Mouse (Mus musculus): Measurements from ENCODE around the gene Clcnka.

Gene Clcnka

DNA sequence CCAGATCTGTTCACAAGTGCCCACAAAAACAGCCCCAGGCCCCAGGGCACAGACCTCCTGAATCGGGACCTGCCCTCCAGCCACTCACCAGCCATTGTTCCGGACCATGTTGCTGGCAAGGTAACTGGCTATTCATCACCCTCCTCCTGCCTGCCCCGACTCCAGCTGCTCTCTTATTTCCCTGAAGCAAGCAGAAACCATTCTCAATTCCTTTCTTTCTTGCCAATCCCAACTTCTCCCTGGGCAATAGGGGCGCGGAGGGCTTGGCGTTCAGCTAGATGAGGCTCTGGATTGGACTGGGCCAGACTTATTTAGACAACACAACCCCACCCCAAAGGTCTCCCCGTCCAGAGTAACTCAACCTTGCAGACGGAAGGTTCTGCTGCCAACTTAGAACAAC lies 18.9 kb downstream of the Clcnka start:
- no peak for DNase-seq (ENCODE audit: low read depth)

- peak; percentile 45 for DNase-seq (ENCODE audit: low read depth)
These were observed 26.1 kb downstream of the Clcnka start for GRCm38 (mm10) chr4:141372426-141372825.

GRCm38 (mm10) chr4:141367997-141368791 lies 30.3 kb downstream of the Clcnka start, which contains the start of gene Fam131c:
Fam131c (plus strand) TSS chr4:141368220.
- no peak for DNase-seq (ENCODE audit: low read depth)

GRCm38 (mm10) chr4:141365876-141366275 lies 32.6 kb downstream of the Clcnka start:
- DNase-seq (ENCODE audit: low read depth) = peak; percentile 38

- DNase-seq (ENCODE audit: low read depth) = no peak
These were observed 33.4 kb downstream of the Clcnka start for GRCm38 (mm10) chr4:141365126-141365525.

DNA sequence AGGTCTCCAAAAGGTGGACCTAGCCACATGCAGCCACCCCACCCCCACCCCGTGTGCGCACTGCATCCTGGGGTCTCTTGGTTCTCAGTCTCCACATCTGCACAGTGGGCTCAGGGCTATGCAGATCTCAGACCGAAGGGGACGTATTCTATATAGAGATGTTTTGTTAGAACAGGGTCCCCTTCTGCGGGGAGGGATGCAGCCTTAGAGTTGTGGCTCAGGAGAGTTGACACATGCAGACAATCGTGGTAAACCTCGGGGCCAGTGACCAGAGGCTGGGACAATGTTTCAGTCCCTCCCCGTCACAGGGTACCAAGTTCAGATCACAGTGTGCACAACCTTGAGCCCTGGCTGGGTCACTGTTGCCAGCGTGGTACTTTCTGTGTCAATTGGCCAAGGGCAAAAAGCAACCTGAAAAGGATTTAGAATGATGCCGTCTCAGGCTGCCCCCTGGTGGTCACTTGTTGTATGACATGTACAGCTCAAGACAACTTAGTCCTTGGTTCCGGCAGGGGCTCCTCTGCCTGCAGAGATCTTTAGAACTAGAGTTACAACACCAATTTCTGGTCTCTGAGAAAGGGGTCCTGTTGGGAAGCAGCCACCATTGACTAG lies 35.5 kb downstream of the Clcnka start:
- peak; percentile 85 for DNase-seq (ENCODE audit: low read depth)

- peak; percentile 67 for DNase-seq (ENCODE audit: low read depth)
These were observed 37.7 kb downstream of the Clcnka start for GRCm38 (mm10) chr4:141360846-141361245.

DNA sequence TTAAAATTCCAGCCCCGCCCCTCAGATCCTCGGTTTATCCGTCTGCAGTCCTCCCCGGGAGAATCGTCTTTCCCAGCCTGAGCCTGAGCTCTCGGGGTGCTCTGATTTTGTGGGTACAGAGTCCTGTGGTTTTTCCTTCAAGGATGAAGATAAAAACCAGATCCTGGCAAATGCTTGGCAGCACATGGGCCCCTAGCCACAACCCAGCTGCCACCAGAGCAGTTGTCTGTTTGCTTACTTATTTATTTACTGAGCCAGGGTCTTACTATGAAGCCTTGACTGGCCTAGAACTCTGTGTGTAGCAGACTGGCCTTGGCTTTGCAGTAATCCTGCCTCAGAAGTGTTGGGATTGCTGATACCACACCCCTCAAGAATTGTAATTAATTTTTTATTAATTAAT lies 39.3 kb downstream of the Clcnka start:
- no peak for DNase-seq (ENCODE audit: low read depth)

DNA sequence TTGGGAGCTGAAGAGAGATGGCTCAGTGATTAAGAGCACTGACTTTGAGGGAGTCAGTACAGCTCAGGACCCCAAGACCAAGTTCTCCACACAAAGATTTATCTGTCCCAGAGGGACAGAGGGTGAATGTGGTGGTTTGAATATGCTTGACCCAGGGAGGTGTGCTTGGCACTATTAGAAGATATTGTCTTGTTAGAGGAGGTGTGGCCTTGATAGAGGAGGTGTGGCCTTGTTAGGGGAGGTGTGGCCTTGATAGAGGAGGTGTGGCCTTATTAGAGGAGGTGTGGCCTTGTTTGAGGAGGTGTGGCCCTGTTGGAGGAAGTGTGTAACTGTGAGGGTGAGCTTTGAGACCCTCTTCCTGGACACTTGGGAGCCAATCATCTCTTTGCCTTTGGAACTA lies 40.7 kb downstream of the Clcnka start:
- no peak for DNase-seq (ENCODE audit: low read depth)

GRCm38 (mm10) chr4:141353868-141354267 lies 44.7 kb downstream of the Clcnka start:
- DNase-seq (ENCODE audit: low read depth) = no peak

- no peak for DNase-seq (ENCODE audit: low read depth)
These were observed 45.5 kb downstream of the Clcnka start for GRCm38 (mm10) chr4:141352986-141353385.

DNA sequence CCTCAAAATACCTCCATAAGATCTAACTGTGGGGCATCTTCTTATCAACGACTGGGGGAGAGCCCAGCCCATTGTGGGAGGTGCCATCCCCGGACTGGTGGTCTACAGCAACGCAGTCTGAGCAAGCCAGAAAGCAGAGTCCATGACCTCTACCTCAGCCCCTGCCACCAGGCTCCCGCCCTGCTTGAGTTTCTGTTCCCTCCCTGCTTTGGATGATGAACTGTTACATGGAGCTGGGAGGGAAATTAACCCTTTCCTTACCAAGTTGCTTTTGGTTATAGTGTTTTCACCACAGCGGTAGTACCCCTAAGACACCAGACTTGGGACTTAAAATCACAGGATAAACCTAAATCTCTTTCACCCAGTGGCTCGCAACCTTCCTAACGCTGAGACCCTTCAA lies 46.6 kb downstream of the Clcnka start:
- no peak for DNase-seq (ENCODE audit: low read depth)

GRCm38 (mm10) chr4:141350015-141350414 lies 48.5 kb downstream of the Clcnka start:
- DNase-seq (ENCODE audit: low read depth) = no peak

- no peak for DNase-seq (ENCODE audit: low read depth)
These were observed 49.9 kb downstream of the Clcnka start for GRCm38 (mm10) chr4:141348616-141349015.

GRCm38 (mm10) chr4:141347365-141347797 lies 51.1 kb downstream of the Clcnka start:
- DNase-seq (ENCODE audit: low read depth) = no peak

DNA sequence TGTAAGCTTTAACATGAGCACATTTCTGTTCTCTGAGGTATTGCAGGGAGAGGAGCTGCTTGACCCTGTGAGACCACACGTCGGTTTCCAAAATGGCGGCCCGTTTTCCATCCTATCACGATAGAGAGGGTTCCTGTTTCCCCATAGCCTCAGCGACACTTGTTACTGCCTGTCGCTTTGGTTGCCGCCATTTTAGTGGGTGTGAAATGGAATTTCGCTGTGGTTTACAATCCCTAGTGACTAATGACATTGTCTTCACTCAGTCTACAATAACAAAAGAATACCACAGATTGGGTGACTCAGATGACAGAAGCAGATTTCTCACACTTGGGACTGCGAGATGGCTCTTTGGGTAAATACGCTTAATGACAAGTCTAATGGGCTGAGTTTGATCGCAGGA lies 53.3 kb downstream of the Clcnka start:
- DNase-seq (ENCODE audit: low read depth) = no peak

DNA sequence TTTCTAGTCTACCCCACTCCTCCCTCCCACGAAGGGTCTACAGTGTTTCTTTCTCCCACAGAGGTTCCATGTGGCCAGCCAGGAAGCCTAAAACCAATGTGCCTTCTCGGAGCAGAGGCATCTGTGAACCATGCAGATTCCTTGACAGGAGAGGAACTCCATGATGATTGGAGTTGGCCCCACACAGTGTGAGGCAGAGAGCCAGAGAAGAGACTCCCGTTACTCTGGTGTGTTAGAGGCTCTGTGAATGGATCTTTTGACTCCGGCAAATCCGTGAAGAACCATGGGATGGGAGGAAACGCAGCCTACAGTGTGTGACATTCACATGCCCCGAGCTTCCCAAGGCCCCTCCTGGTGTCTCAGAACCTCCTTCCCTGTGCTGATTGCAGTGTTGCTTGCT lies 55.0 kb downstream of the Clcnka start:
- DNase-seq (ENCODE audit: low read depth) = no peak

GRCm38 (mm10) chr4:141341477-141341876 lies 57.0 kb downstream of the Clcnka start:
- no peak for DNase-seq (ENCODE audit: low read depth)

GRCm38 (mm10) chr4:141338853-141339252 lies 59.7 kb downstream of the Clcnka start:
- peak; percentile 54 for DNase-seq (ENCODE audit: low read depth)

DNA sequence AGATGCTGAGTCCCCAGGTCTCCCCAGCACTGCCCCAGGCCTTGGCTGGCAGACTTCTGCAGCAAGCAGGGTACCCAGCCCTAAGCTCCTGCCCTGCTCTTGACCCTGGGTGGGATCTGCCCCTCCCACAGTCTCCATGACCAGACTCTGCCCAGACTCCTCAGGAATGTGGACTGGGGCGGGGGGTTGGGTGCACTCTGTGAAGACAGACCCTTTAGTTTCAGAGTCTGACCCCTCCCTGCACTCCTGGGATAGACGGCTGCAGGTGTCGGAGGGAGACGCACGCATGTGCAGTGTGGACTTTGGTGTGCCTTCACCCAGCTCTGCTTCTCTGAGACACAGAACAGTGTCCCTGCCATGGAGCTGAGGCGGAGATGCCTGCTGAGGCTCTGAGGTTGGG lies 60.5 kb downstream of the Clcnka start:
- DNase-seq (ENCODE audit: low read depth) = no peak

GRCm38 (mm10) chr4:141336196-141336595 lies 62.3 kb downstream of the Clcnka start:
- no peak for DNase-seq (ENCODE audit: low read depth)

DNA sequence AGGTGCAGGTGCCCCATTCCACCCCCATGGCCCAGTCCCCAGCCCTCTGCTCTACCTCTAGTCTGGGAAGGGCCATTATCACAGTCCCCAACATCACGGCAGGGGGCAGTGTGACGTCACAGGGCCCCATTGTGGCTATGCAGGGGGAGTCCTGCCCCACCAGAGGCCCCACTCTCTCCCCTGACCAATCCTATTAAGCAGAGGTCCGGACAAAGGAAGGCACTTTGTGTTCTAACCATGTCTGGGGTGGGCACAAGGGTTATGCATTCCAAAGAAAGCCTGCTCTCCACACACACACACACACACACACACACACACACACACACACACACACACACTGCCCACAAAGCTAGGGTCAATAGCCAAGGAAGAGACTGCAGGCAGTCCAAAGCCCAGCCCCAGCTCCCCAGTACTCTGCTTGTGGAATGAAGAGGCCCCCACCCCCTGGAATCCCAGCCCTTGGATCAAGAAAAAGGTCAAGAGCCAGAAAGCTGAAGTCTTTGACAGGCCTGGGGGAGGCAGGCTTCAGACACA lies 63.2 kb downstream of the Clcnka start:
- DNase-seq (ENCODE audit: low read depth) = no peak

DNA sequence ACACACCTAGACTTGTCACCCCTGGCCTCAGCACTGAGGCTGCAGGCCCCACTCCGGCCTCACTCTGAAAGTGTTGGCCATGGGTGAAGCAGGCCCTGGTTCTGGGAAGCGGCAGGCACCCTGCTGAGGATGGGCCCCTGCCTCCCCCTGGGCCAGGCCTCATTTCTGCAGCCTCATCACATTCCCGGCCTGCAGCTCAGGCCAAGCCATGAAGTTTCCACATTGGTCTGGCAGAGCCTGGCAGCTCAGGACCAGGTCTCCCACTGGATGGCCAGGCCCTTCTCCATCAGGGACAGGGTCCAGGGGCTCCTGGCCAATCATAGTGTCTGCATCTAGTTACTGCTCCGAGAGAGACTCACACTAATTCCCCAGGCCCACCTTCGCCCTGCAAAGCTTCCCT lies 63.8 kb downstream of the Clcnka start:
- peak; percentile 53 for DNase-seq (ENCODE audit: low read depth)
